ENCODE assay signal across 8 mouse cellular contexts in genomic region chr7:45198435-45198834, GRCm38 (mm10). TPM values are rescaled to one million over a fixed set of nuclear protein-coding genes. Genes with fewer than 3 reads are reported as not detected.
DNase-seq lines count a peak whose midpoint lies in the region; ATAC-seq and TF ChIP-seq lines count a peak whose summit lies in the region.

No protein-coding gene starts in this region.

- no peak overlapping the region for H3K9ac ChIP-seq in ES-Bruce4 (ENCODE audit: low read depth, poor library complexity, severe bottlenecking)

- H3K9me3 ChIP-seq in ES-Bruce4 (replicated peaks; ENCODE audit: control insufficient read depth, insufficient read depth, low read length, poor library complexity, severe bottlenecking), result no peaks in the 10 kb centered on the region
- no peaks in the 10 kb centered on the region for H3K9me3 ChIP-seq in forebrain, embryonic 10.5 days

- no peak overlapping the region for H3K4me3 ChIP-seq in ES-Bruce4 (ENCODE audit: low read depth, low read length)
- no peak overlapping the region for H3K4me3 ChIP-seq in bone marrow, adult 2 months (replicated peaks; ENCODE audit: control insufficient read depth, low read depth, low read length)
- H3K4me3 ChIP-seq in forebrain, embryonic 10.5 days, result no peak overlapping the region
- H3K4me3 ChIP-seq in lung, adult 2 months (replicated peaks; ENCODE audit: extremely low read depth, low read depth, low read length), result no peak overlapping the region
- no peak overlapping the region for H3K4me3 ChIP-seq in olfactory bulb, adult 2 months (ENCODE audit: insufficient read depth, low read depth, low read length)

- no peaks in the 10 kb centered on the region for H3K4me1 ChIP-seq in ES-Bruce4 (ENCODE audit: control insufficient read depth, insufficient read depth, low read length)
- H3K4me1 ChIP-seq in bone marrow, adult 2 months (ENCODE audit: control insufficient read depth, insufficient read depth, low read length), result no peaks in the 10 kb centered on the region; the same call in 1 of the 2 replicates
- peaks cover 24% of the 10 kb centered on the region for H3K4me1 ChIP-seq in forebrain, embryonic 10.5 days
- H3K4me1 ChIP-seq in lung, adult 2 months (ENCODE audit: control insufficient read depth, insufficient read depth, low read length), result no peaks in the 10 kb centered on the region
- peaks cover 8% of the 10 kb centered on the region; the same call in 1 of the 2 replicates for H3K4me1 ChIP-seq in olfactory bulb, adult 2 months (ENCODE audit: control insufficient read depth, insufficient read depth, low read length)

- ATAC-seq in activated CD4-positive, CD25-positive, alpha-beta regulatory T cell, adult 4 months, result no peak

- TF ChIP-seq CTCF in ES-Bruce4 (IDR thresholded peaks at IDR 0.05; ENCODE audit: low read depth, low read length), result peak; percentile 94
- peak; percentile 80 for TF ChIP-seq CTCF in bone marrow, adult 2 months (IDR thresholded peaks at IDR 0.05; ENCODE audit: control insufficient read depth, insufficient read depth, low read length)
- peak; percentile 93 for TF ChIP-seq CTCF in lung, adult 2 months (IDR thresholded peaks at IDR 0.05; ENCODE audit: insufficient read depth, low read length)
- TF ChIP-seq CTCF in olfactory bulb, adult 2 months (IDR thresholded peaks at IDR 0.05; ENCODE audit: insufficient read depth, low read depth, low read length), result peak; percentile 51

- WGBS in bone marrow, adult 2 months, result 18% methylated on average over 5 of the region's 5 CpGs
- WGBS in forebrain, embryonic 10.5 days, result 12% methylated on average over 5 of the region's 5 CpGs
- WGBS in lung, adult 2 months, result 13% methylated on average over 5 of the region's 5 CpGs
- WGBS in olfactory bulb, adult 2 months, result 27% methylated on average over 5 of the region's 5 CpGs

- intact Hi-C loops in heart, postnatal 14 days (cut with DNase I), result loop anchor here (1.0 to 2.0 kb wide), 2 partner anchors 36 to 120 kb away; no protein-coding TSS in a partner anchor

- no peak overlapping the region for H3K27ac ChIP-seq in ES-Bruce4 (ENCODE audit: insufficient read depth, low read length)
- H3K27ac ChIP-seq in bone marrow, adult 2 months (ENCODE audit: control insufficient read depth, insufficient read depth, low read depth, low read length, poor library complexity), result no peak overlapping the region
- no peak overlapping the region for H3K27ac ChIP-seq in forebrain, embryonic 10.5 days
- no peak overlapping the region for H3K27ac ChIP-seq in olfactory bulb, adult 2 months (ENCODE audit: insufficient read depth, low read depth, low read length)

- peak; percentile 66 for DNase-seq in forebrain, embryonic 10.5 days (ENCODE audit: extremely low spot score, low spot score)
- peak; percentile 72 to 84 for DNase-seq in heart, postnatal 14 days
- peak; percentile 78 to 87 for DNase-seq in kidney, postnatal 36 days
- DNase-seq in lung, adult 2 months, result peak; percentile 59

- no peaks in the 10 kb centered on the region for H3K27me3 ChIP-seq in ES-Bruce4 (ENCODE audit: control insufficient read depth, insufficient read depth, low read length, poor library complexity, severe bottlenecking)
- peaks cover 57% of the 10 kb centered on the region for H3K27me3 ChIP-seq in forebrain, embryonic 10.5 days (ENCODE audit: poor library complexity, severe bottlenecking)

- no peak for TF ChIP-seq POLR2A in ES-Bruce4 (IDR thresholded peaks at IDR 0.05; ENCODE audit: insufficient read depth, low read length)
- TF ChIP-seq POLR2A in bone marrow, adult 2 months (IDR thresholded peaks at IDR 0.05; ENCODE audit: borderline replicate concordance, control insufficient read depth, low read depth, low read length), result no peak
- TF ChIP-seq POLR2A in lung, adult 2 months (IDR thresholded peaks at IDR 0.05; ENCODE audit: borderline replicate concordance, extremely low read depth, low read depth, low read length), result no peak
- TF ChIP-seq POLR2A in olfactory bulb, adult 2 months (IDR thresholded peaks at IDR 0.05; ENCODE audit: insufficient read depth, low read depth, low read length), result no peak

- H3K36me3 ChIP-seq in ES-Bruce4 (ENCODE audit: control insufficient read depth, insufficient read depth, low read length, poor library complexity, severe bottlenecking), result no peaks in the 10 kb centered on the region
- no peaks in the 10 kb centered on the region for H3K36me3 ChIP-seq in forebrain, embryonic 10.5 days (replicated peaks)

- no peak for TF ChIP-seq EP300 in ES-Bruce4 (IDR thresholded peaks at IDR 0.05; ENCODE audit: insufficient read depth, low read depth, low read length)

RNA-seq across cellular contexts. Expression of gene Ccdc155, which starts 6.3 kb away (rescaled TPM):
- polyA plus RNA-seq in ES-Bruce4 (2011; ENCODE audit: insufficient read depth, insufficient read length, low read depth, missing spikeins), result 2.2 and 2.6 TPM in 2 replicates
- polyA plus RNA-seq in bone marrow, adult 2 months (2011; ENCODE audit: insufficient read depth, insufficient read length, low replicate concordance, missing spikeins), result not detected in 2 replicates
- 0.57 and 0.66 TPM in 2 replicates for polyA plus RNA-seq in forebrain, embryonic 10.5 days (2016; fragmentation: Nextera tagmentation; extraction: Ambion mirVana)
- total RNA-seq in heart, postnatal 14 days (2021), result not detected
- 3.3 and 4.1 TPM in 2 replicates for polyA plus RNA-seq in lung, adult 2 months (2012; rRNA removed)
- polyA plus RNA-seq in olfactory bulb, adult 2 months (2012; ENCODE audit: insufficient read depth, insufficient read length, low replicate concordance, missing spikeins), result not detected in 2 replicates
- polyA plus RNA-seq in activated CD4-positive, CD25-positive, alpha-beta regulatory T cell, adult 4 months (2017; shearing (Covaris generic)), result under 1 TPM; 0.24 to 0.34 TPM

RNA-seq across cellular contexts. Expression of gene Dkkl1, which starts 13.5 kb away (rescaled TPM):
- 4.2 and 8.6 TPM in 2 replicates for polyA plus RNA-seq in ES-Bruce4 (2011; ENCODE audit: insufficient read depth, insufficient read length, low read depth, missing spikeins)
- polyA plus RNA-seq in bone marrow, adult 2 months (2011; ENCODE audit: insufficient read depth, insufficient read length, low replicate concordance, missing spikeins), result 1.5 TPM in 1 of 2 replicates, not detected in the other
- polyA plus RNA-seq in forebrain, embryonic 10.5 days (2016; fragmentation: Nextera tagmentation; extraction: Ambion mirVana), result 1.0 TPM in 2 replicates
- not detected for total RNA-seq in heart, postnatal 14 days (2021)
- polyA plus RNA-seq in lung, adult 2 months (2012; rRNA removed), result 1.4 and 5.2 TPM in 2 replicates
- not detected in 2 replicates for polyA plus RNA-seq in olfactory bulb, adult 2 months (2012; ENCODE audit: insufficient read depth, insufficient read length, low replicate concordance, missing spikeins)
- polyA plus RNA-seq in activated CD4-positive, CD25-positive, alpha-beta regulatory T cell, adult 4 months (2017; shearing (Covaris generic)), result 10 to 100 TPM; 20.6 to 24.7 TPM

RNA-seq across cellular contexts. Expression of gene Tead2, which starts 17.1 kb away (rescaled TPM):
- 147 and 152 TPM in 2 replicates for polyA plus RNA-seq in ES-Bruce4 (2011; ENCODE audit: insufficient read depth, insufficient read length, low read depth, missing spikeins)
- polyA plus RNA-seq in bone marrow, adult 2 months (2011; ENCODE audit: insufficient read depth, insufficient read length, low replicate concordance, missing spikeins), result 5.0 and 10.9 TPM in 2 replicates
- polyA plus RNA-seq in forebrain, embryonic 10.5 days (2016; fragmentation: Nextera tagmentation; extraction: Ambion mirVana), result 337 and 380 TPM in 2 replicates
- 10 to 100 TPM; 10.1 to 14.4 TPM for total RNA-seq in heart, postnatal 14 days (2021)
- polyA plus RNA-seq in lung, adult 2 months (2012; rRNA removed), result 37.6 and 44.1 TPM in 2 replicates
- not detected in 2 replicates for polyA plus RNA-seq in olfactory bulb, adult 2 months (2012; ENCODE audit: insufficient read depth, insufficient read length, low replicate concordance, missing spikeins)
- 1 to 10 TPM; 1.5 to 2.8 TPM for polyA plus RNA-seq in activated CD4-positive, CD25-positive, alpha-beta regulatory T cell, adult 4 months (2017; shearing (Covaris generic))

RNA-seq across cellular contexts. Expression of gene Pth2, which starts 17.6 kb away (rescaled TPM):
- polyA plus RNA-seq in ES-Bruce4 (2011; ENCODE audit: insufficient read depth, insufficient read length, low read depth, missing spikeins), result not detected in 2 replicates
- not detected in 2 replicates for polyA plus RNA-seq in bone marrow, adult 2 months (2011; ENCODE audit: insufficient read depth, insufficient read length, low replicate concordance, missing spikeins)
- polyA plus RNA-seq in forebrain, embryonic 10.5 days (2016; fragmentation: Nextera tagmentation; extraction: Ambion mirVana), result 0.33 TPM in 1 of 2 replicates, not detected in the other
- not detected for total RNA-seq in heart, postnatal 14 days (2021)
- polyA plus RNA-seq in lung, adult 2 months (2012; rRNA removed), result not detected in 2 replicates
- polyA plus RNA-seq in olfactory bulb, adult 2 months (2012; ENCODE audit: insufficient read depth, insufficient read length, low replicate concordance, missing spikeins), result not detected in 2 replicates
- polyA plus RNA-seq in activated CD4-positive, CD25-positive, alpha-beta regulatory T cell, adult 4 months (2017; shearing (Covaris generic)), result not detected

RNA-seq across cellular contexts. Expression of gene Gfy, which starts 19.1 kb away (rescaled TPM):
- polyA plus RNA-seq in ES-Bruce4 (2011; ENCODE audit: insufficient read depth, insufficient read length, low read depth, missing spikeins), result 0.68 and 1.2 TPM in 2 replicates
- polyA plus RNA-seq in bone marrow, adult 2 months (2011; ENCODE audit: insufficient read depth, insufficient read length, low replicate concordance, missing spikeins), result 1.2 TPM in 1 of 2 replicates, not detected in the other
- polyA plus RNA-seq in forebrain, embryonic 10.5 days (2016; fragmentation: Nextera tagmentation; extraction: Ambion mirVana), result 0.15 TPM in 1 of 2 replicates, not detected in the other
- not detected for total RNA-seq in heart, postnatal 14 days (2021)
- 0.44 and 0.53 TPM in 2 replicates for polyA plus RNA-seq in lung, adult 2 months (2012; rRNA removed)
- not detected in 2 replicates for polyA plus RNA-seq in olfactory bulb, adult 2 months (2012; ENCODE audit: insufficient read depth, insufficient read length, low replicate concordance, missing spikeins)
- polyA plus RNA-seq in activated CD4-positive, CD25-positive, alpha-beta regulatory T cell, adult 4 months (2017; shearing (Covaris generic)), result not detected
